Mouse (Mus musculus) thymus, adult 2 months (tissue): Measurements from ENCODE around the gene Klhdc3.

Source experiments
- CTCF ChIP-seq: fragments of 200-500 bp; IDR thresholded peaks from 2 replicates; pipeline ENCODE4 v1.5.1; 2012; ENCODE audit warnings: mild to moderate bottlenecking, control low read depth, low read length, moderate library complexity, borderline replicate concordance; ENCODE audit not compliant: control insufficient read depth, poor library complexity, insufficient read depth; ENCODE audit errors: extremely low read depth
- POLR2A ChIP-seq: fragments of 200-500 bp; IDR thresholded peaks from 2 replicates; pipeline ENCODE4 v1.6.1; 2012; ENCODE audit warnings: mild to moderate bottlenecking, low read length, control low read depth, moderate library complexity; ENCODE audit not compliant: control insufficient read depth, poor library complexity, insufficient read depth; ENCODE audit errors: extremely low read depth

DNA sequence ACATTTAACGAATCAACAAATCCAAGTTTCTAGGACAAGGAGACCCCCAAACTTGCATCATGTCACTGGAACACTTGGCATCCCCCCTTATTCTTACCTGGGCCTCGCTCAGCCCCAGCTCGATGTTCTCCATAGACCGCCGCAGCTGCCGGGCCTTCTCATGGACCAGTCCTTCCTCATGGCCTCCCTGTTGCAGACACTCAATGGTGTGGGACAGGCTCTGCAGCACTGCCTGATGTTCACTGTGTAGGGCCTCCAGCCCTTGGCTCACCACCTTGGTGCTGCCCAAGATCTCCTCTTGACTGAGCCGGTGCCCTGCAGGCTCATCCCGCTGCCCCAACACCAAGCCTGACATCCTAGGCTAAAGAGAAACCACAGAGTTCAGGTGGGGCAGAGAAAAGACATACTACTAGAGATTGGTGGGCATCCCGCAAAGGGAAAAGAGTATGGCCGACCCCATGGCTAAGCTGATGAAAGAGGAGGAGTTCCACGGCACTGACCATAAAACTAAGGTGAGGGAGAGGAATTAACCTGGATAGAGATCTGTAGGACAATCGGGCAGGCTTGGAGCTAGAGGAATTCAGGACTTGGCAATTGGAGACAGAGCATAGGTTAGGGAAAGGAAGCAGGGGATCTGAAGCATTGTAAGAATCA is 36.4 kb downstream of the Klhdc3 start:
- TF ChIP-seq POLR2A, result no peak
- TF ChIP-seq CTCF, result no peak
